Mouse (Mus musculus) right cerebral cortex, postnatal 4 days (tissue): ENCODE results near the gene Rftn1.

ENCODE experiments used
- DNase-seq: peaks from one replicate; pipeline ENCODE4 v3.0.0-alpha.2; 2022

Gene Rftn1

DNA sequence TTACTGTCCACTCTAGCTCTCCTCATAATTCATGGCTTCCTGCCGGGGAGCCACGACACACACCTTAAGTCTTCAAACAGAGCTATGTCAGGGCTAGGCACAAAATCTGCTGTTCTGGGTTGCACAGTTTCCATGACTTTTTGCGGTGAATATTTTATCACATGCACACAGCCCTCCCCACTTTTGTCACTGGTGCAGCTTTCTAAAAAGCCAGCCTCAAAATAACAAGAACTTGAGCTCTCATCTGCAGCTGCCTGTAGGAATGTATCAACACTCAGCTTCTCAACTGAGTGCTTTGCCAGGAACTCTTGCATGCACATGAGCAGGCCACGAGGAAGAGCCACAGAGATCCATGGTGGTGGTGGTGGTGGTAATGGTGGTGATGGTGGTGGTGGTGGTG lies 129.0 kb downstream of the Rftn1 start:
- no peak for DNase-seq

DNA sequence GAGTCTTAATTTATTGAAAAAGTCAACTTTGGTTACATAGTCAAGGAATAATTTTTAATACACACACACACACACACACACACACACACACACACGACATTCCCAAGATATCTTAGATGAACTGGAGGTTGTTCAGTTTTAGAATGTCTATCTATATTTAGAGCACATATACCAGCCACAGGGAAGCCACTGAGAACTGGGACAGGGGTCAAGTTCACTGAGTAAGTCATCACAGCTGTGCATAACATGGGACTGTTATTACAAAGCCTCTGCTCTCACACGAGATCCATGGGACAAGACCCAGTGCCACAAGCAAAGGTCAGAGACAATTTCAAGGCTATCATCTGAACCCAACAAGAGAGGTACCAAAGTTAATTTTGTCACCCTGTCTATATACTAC lies 130.3 kb downstream of the Rftn1 start:
- no peak for DNase-seq

DNA sequence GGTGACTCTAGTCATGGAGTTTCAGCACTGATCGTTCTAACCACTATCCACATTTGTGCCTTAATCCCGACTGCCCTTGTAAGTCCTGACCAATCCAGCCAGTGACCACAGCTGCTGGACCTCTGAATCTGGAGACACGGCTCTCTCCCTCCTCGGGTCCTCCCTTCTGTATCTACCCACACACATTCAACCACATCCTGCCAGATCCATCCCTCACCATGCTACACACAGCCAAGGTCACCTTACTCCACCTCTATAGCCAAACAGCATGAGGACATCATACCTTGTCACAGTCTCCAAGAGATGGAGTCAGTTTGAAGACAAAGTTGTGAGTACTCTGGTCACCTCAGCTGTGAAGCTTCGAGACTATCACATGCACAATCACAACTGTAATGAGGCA lies 131.1 kb downstream of the Rftn1 start:
- DNase-seq = no peak

DNA sequence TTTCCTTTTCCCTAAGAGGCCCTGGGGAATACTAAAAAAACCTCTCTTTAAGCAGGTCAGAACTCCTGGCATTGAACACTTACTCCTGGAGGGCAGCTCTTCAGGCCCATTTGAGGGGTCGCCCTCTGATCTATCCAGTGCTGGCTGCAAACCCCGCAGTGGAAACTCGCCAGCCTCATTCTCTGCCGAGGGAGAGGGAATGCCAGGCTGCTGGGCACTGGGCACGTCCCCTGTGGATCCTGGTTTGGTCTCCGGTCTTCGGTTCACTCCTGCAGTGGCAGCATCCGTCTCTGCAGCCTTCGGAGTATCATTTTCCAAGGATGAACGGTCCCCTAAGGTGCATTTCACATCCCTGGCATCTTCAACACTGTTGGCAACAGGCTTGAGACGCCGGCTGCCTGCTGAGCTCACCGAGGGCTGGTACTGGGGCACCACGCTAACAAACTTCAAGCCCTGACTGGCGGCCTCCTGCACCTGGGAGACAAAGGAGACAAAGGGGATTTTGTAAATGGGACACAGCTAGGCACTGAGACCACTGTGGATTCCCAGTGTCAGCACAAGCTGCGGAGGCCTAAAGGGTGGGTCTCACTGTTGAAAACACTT lies 135.2 kb downstream of the Rftn1 start:
- DNase-seq = peak; percentile 52

DNA sequence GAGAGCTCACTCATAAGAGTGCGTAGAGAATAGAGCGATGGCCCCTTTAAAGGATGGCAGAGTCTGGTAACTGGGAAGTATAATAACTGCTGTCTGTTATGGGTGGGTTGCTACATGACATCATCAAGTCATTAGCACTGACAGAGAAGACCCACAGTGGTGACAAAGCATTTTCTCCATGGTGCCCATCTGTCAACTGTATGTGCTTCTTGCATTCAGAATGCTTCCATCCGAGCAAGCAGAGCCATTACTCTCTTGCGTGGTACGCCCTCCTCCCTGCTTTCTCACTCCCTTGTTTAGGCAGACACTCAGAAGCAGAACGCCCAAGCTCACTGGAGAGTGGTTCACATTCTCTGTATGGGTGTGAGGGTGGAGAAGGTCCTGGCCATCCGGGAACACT lies 135.9 kb downstream of the Rftn1 start:
- DNase-seq = no peak

DNA sequence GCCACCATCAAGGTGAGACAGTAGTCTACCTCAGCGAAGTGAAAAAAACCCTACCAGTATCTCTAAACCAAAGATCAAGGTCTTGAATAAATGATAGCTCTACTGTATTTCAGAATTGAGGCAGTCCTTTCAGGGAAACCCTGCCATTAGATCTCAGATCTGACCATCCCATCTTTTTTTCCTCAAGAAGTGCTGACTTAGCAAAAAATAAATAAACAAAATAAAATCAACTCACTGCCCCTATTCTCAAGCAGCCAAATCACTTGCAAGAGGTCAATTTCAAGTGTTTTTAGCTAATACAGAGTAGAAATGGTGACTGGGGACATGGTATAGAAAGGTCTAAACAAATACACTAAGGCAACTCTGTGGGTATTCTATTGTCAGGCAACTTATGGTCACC lies 136.5 kb downstream of the Rftn1 start:
- no peak for DNase-seq

DNA sequence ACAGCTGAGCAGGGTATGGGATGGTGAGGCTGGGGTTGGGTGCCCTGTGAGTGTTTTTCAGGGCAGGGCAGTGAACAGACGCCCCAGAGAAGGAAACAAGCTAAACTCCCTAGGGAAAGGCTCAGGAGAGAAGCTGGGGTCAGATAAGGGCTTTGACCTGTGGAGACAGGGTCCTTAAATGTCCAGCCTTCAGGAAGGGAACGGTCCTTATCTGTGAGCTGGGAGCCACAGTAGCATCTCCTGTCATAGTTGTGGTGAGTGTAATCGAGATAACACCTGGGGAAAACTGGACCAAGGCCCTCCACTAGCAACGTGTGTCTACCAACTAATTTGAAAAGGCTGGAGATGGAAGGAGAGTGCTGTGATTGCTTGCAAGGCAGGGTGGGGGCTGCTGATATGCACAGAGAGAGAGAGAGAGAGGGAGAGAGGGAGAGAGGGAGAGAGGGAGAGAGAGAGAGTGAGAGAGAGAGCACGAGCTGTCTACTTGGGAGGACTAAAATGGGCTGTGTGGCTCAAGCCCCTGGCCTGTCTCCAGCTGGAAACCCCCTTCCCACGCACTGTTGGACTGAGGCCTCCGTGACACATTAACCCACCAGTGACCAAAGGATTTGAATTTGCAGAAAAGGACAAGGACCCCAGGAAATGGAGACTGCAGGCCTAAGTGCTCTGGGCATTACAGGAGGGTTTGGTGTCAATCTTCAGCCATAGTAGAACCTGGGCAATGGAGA lies 137.6 kb downstream of the Rftn1 start:
- DNase-seq = no peak

DNA sequence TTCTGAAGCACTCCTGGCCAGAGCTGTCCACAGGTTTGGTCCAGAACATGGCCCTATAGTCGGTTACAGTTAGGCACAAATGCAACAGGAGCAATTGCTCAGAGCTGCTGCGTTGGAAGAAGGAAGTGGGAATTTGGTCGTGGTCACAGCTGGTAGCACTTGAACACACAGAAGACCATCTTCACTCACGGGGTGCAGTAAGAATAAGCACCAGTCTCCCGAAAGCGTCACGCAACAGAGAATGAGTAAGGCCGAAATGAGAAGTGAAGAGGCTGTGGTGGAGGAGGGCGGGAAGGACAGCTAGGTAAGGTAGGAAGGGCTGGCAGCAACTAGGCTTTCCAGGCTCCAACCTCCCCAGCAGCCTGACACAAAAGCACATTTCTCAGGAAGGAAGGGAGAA lies 140.0 kb downstream of the Rftn1 start:
- no peak for DNase-seq

DNA sequence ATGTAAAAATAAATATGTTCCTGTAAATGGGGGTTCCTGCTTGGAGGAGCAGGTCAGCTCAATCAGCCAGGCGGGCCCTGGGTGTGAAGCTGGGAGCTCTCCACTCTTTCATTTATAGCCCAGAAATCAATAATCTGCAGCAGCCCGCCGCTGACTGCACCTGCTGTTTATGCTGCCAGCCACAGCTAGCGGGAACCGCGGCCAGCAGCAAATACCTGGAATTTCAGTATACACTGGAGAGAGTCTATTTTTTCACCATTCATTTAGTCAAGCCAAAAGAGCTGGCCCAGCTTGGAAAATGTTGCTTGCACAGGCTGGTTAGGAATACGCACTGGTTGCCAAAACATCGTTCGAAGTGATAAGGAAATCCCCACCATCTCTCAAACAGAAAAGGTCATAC lies 142.3 kb downstream of the Rftn1 start:
- DNase-seq = no peak

DNA sequence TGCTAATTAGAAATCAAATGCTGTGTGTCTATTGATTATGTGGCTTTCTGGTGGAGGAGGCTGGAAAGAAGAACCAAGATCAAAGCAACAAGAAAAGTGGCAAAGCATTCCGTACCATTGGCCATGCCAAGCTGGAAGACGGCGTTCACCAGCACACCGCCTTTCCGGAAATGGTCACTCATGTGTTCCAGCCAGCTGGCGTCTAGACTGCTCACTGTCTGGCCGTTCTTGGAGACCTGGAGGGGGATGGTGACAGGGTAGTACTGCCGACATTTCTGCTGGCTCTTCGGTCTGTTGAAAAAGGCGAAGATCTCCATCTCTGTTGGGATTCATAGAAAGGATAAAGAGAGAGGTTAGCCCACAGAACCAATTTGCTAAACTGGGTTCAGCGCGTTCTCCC lies 143.3 kb downstream of the Rftn1 start:
- DNase-seq = no peak

DNA sequence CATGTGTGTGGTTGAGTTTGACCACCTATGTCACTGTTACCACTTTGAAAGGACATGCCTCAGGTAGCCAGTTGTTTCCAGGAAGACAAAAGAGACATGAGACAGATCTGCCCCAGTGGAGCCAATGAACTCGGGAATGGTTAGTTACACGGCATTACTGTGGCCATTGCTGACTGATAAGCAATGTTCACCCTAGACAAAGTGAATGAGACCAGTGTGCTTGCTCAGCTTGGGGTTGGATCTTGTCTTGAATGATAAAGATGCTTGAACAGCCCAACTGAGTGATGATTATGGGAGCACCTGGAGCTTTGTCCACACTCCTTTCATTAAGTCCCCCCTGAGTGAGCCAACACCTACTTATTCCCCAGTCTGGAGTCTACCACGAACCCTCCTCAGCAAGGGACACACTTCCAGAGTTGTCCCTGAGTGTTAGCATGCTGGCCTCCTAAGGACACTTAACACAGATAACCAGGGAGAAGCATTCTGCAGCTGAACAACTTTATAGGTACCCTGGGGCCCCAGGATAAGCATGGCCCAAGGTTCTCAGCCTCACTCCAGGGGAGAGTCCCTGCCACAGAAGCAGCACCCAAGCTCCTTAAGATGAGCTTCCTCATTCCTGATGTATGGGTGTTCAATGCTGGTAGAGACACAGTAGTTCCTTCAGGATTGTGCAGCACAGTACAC lies 149.6 kb downstream of the Rftn1 start:
- no peak for DNase-seq

DNA sequence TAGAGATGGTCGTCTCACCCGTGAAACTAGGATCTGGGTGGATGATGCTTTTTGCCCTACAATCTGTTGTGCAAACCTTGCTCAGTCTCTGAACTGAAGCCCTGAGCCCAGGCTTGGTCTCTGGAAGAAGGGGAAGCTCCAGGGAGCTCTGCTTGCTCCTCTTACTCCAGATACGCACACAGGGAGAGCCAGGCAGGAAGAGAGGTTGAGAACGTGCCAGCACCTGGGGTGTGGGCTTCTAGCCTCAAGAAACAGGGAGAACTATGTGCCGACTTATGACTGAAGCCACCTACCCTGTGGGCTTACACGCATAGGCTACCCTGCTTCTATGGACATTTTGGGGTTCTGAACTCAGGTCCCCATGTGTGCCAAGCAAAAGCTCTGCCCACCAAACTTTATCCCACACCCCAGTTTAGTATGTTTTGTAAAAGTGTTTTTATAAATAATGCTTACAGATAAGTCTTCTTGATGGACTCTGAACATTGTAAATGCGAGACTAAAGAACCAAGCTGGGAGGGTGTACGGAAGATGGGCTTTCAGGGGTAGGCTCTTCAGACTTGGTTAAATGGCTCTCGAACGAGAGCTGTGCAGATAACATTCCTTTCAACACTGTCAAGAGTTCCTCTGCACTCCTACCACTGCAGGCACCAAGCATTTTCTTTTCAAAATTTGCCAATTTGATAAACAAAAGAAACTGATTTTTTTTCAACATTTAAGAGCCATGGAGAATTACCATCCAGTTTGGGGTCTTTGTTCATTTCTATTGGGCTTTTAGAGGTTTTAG lies 152.4 kb downstream of the Rftn1 start:
- DNase-seq = no peak

DNA sequence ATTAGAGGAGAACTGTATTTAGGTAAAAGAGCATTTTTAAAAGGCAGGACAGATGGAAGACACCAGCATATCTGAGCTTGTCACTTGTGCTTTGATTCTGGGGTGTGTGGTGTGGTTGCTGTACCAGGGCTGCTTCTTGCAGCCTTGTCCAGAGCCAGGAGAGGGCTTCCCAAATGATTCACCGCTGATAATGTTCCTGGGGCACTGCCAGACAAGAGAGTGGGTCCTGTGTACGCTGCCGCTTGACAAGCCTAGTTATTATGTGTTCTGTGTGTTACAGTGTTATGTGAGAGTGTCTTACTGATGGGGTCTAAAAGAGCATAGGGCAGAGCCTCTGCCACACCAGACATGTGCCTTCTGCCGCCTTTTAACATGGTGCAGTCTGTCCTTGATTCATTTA lies 153.1 kb downstream of the Rftn1 start:
- DNase-seq = no peak

DNA sequence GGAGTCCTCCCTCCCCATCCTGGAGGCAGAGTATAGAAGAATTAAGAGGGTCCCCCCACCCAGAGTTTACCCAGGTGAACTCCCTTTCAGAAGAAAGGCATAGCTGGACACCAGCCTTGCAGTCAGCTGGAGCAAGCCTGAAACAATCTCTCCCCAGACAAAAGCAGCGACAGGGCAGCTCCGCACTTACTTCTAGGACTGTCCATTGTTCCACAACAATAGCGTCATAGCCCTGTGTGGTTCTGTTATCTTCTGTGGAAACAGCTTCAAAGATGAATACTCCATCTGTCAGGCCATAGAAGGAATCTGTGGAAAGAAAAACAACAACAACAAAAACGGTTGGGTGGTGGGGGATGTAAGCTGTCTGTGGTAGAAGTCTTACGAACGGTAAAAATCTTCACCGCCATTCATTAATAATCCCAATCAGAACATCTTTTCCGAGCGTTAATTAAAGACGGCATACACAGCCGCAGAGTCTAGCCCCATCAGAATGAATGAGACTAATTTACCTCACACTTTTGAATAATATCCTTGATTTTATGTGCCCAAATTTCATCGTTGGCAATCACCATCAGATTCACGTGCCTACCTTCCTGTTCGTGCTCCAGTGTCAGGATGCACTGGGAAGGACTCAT lies 153.6 kb downstream of the Rftn1 start:
- no peak for DNase-seq

DNA sequence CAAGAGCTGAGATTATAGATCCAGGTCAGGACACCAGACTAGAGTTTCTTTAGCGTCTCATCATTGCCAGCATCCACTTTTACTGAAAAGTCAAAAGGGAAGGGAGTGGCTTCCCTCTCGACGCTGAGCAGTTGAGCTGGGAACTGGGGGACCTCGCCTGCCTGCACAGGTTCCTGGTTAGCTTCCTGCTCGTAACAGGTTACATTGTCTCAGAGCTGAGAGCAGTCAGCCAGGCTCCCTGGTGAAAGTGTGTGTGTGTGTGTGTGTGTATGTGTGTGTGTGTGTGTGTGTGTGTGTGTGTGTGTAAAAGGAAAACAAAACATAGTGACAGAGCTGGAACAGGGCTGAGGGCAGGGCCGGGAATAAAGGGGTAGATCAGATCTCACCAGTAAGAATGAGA lies 156.8 kb downstream of the Rftn1 start:
- no peak for DNase-seq

DNA sequence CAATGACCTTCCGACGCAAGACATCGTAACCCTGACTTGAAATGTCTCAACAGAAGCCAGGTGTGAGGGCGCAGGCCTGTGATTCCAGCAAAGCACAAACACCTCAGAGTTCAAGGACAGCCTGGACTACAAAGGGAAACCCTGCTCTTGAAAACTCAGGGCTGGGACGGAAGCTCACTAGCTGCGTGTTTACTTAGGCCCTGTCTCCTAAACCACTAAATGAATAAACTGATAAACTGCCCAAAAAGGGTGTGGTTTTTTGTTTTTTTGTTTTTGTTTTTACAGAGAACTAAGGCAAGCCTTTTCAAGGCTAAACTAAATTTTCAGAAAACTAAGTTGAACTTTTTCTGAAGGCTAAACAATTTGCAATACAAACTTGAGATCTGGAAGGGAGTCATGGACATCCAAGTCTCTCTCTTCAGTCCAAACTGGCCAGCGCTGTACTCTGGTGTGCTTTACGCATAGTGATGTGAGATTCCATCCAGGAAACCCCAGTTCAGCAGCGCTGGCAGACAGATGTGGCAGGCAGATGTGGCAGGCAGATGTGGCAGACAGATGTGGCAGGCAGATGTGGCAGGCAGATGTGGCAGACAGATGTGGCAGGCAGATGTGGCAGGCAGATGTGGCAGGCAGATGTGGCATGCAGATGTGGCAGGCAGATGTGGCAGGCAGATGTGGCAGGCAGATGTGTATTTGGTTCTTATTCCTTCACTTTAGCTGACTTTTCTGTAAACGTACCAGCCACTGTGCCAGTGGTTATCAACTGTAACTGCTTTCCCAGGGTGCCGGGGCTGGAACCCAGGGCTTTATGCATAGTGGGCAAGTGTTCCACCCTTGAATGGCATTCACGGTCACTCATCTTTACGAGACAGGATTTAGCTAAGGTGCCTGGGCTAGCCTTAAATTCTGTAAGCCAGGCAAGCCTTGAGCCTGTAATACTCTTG lies 158.7 kb downstream of the Rftn1 start:
- no peak for DNase-seq

DNA sequence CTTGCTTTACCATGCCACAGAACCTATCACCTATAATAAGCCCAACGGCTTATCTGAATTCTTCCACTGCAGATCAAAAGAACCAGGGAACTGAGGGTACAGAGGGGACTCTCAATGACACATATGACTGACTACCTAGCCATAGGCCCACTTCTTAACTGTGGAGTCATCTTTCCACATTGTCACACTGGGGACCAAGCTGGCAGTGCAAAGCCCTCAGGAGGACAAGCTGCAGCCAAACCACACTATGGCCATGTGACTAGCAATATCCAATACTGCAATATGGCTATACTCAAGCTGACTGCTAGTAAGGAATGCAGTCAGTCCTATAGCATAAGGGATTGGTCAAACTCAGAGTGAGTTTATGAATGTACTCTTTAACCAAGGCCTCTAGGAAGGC lies 164.8 kb downstream of the Rftn1 start:
- no peak for DNase-seq

DNA sequence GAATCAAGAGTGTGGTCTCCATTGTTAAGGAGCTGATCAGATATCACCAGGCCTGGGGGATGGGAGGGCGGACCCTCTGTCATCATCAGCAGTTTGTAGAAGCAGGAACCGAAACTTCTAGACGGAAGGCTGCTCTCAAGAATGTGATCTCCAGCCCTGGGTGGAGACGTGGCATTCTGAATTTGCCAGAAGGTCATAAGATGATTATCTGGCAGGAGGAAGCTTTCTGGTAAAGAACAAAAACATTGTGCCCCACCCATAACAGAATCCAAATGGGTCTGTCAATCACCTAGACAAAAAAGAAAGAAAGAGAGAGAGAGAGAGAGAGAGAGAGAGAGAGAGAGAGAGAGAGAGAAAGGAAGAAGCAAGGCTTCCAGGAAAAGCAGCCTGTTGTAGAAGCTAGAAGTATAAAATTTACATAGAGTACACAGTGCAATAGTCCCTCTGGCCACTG lies 165.3 kb downstream of the Rftn1 start:
- DNase-seq = no peak

DNA sequence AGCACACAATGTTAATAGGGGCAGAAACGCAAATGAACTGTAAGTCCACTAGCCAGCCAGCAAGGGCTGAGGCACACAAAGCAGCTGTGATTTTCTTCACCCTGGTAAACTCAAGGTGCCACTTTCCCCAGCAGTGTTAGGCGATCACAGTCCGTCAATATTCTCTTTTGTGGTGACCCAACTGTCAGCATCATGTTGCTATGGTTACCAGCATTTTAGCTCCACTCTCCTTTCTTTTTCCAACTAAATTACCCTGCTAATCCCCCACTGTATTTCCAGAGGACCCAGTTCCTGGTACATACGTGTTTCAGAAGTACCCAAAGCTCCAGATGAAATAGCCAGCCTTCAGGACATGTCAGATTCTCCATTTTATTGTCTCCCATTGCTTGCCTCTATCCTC lies 169.1 kb downstream of the Rftn1 start:
- no peak for DNase-seq

DNA sequence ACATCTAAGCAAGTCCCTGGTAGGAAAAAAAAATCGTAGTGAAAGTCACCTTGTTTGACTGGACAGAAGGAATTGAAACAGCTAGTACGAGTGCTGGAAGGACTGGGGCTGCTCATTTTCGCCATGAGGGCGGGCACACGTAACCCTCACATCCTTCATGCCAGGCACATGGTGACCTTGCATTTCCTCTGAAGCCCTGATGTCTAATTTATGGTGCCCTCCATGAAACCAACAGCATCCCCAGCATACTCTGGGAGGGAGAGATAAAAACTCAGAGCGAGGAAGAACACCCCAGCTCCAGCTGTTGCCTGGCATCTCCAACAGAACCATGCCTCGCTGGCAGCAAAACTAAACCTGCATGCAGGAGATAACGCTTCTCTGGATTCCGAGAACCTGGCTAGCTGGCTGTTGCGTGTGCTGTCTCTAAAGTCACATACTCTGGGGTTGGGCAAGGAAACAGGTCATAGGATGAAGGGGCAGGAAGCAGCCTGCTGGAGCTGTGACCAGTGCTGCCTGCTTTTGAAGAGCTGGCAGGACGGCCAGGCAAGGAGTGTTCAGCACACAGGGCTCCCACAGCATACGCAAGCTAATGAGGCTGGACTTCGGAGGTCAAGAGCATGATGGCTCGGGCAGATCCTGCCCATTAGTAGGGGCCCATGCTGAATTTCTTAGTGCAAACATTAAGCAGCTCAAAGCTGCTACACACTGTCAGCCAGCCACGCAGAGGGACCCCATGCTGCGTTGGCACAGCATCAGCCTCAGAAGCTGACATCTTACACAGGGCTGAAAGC lies 170.1 kb downstream of the Rftn1 start:
- DNase-seq = peak; percentile 44

DNA sequence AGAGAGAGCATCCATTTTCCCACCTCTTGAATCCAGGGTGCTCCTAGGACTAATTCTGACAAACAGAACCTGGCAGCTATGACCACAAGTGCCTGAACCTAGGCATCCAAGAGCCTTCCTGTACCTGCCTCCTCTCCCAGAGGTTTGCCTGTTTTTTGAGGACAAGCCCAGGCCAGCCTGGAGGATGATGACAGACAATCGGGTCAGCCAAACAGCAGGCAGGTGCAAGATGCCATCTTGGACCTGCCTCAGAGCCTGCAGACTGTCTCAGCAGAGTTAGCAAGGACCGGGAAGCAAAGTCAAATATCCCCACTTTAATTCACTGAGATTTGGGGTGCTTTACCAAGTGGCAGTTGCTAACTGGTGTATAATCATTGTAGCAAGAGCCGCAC lies 170.7 kb downstream of the Rftn1 start:
- no peak for DNase-seq
